Mouse (Mus musculus) kidney, embryonic 15.5 days (tissue): ENCODE data around the gene Fam193a. TPM values are rescaled to one million over a fixed set of nuclear protein-coding genes. Genes with fewer than 3 reads are reported as not detected.

Experiments
- ATAC-seq: fragments of 200-750 bp; cut with Nextera tagmentation; replicated peaks from 2 replicates; pipeline ENCODE4 v1.8.0; 2017; ENCODE audit warnings: moderate TSS enrichment; ENCODE audit not compliant: low FRiP score
- H3K27ac ChIP-seq: fragments of 300-500 bp; sonication (generic); 2 replicates; pipeline ENCODE4 v1.5.1; 2015; ENCODE audit warnings: mild to moderate bottlenecking, inconsistent platforms
- H3K27me3 ChIP-seq: fragments of 300-500 bp; sonication (generic); 2 replicates; pipeline ENCODE4 v1.6.1; 2015; ENCODE audit warnings: inconsistent platforms
- H3K36me3 ChIP-seq: fragments of 300-500 bp; sonication (generic); 2 replicates; pipeline ENCODE4 v1.6.1; 2015; ENCODE audit warnings: inconsistent platforms
- H3K4me1 ChIP-seq: fragments of 300-500 bp; sonication (generic); 2 replicates; pipeline ENCODE4 v1.6.1; 2015; ENCODE audit warnings: inconsistent platforms
- H3K4me2 ChIP-seq: fragments of 300-500 bp; sonication (generic); 2 replicates; pipeline ENCODE4 v1.6.1; 2015; ENCODE audit warnings: moderate library complexity, mild to moderate bottlenecking, inconsistent platforms
- H3K4me3 ChIP-seq: fragments of 300-500 bp; sonication (generic); replicated peaks from 2 replicates; pipeline ENCODE4 v1.5.1; 2015; ENCODE audit warnings: mild to moderate bottlenecking, inconsistent platforms
- H3K9ac ChIP-seq: fragments of 300-500 bp; sonication (generic); 2 replicates; pipeline ENCODE4 v1.6.1; 2015; ENCODE audit warnings: mild to moderate bottlenecking, inconsistent platforms
- H3K9me3 ChIP-seq: fragments of 300-500 bp; sonication (generic); replicated peaks from 2 replicates; pipeline ENCODE4 v1.6.1; 2016; ENCODE audit warnings: inconsistent platforms
- WGBS: fragments of 180-500 bp; shearing (Covaris S2); methylation state at CpG from one replicate; pipeline ENCODE4 v1.1.7; 2015; ENCODE audit warnings: mixed read lengths; 5-methylcytosine and 5-hydroxymethylcytosine counted together
- polyA plus RNA-seq: library from polyadenylated mRNA; unstranded; fragments of >200 nt; fragmentation: Nextera tagmentation; extraction: Ambion mirVana; gene quantifications from 2 replicates; pipeline ENCODE4 v1.2.1, GENCODE M21; 2015

The Fam193a gene
- polyA plus RNA-seq, 1 experiment from 2014 or later: 13.0 TPM

DNA sequence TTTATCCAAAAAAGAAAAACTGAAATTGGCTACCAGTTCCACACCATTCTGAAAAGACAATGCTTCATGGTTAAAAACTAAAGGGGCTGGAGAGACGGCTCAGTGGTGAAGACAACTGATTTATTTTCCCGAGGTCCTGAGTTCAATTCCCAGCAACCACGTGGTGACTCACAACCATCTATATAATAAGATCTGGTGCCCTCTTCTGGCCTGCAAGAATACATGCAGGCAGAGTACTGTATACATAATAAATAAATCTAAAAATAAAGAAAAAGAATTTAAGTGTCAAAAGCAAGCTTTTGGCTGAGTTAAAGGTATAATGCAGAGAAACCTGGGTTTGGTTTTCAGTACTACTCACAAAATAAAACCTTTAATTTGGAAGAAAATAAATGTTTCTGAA lies 111.2 kb downstream of the Fam193a start:
- H3K9ac ChIP-seq: no peak overlapping the region
- no peaks in the 10 kb centered on the region for H3K9me3 ChIP-seq
- no peak overlapping the region for H3K4me2 ChIP-seq
- no peak overlapping the region for H3K27ac ChIP-seq
- peaks cover 89% of the 10 kb centered on the region for H3K36me3 ChIP-seq
- no peaks in the 10 kb centered on the region for H3K27me3 ChIP-seq
- 70% methylated on average over 3 of the region's 3 CpGs for WGBS
- no peak for ATAC-seq
- no peaks in the 10 kb centered on the region for H3K4me1 ChIP-seq
- no peak overlapping the region for H3K4me3 ChIP-seq

DNA sequence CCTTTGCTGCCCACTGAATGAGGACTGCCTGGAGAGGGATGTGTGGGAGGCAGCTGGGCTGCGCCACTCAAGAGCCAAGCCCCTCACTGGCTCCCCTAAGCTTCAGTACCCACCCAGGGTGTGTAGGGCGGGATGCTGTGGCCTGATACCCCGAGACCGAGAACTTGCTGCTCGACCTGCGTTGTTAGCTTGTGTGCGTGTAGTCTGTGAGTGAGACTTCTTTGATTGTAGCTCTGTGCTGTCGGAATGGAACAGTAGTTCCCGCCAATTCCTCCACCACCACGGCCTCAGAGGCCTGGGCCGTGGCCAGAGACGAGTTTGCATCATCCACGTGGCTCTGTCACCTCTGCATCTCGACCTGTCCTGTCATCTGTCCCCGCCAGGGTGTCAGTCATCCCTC lies 116.0 kb downstream of the Fam193a start:
- no peak overlapping the region for H3K4me2 ChIP-seq
- no peak for ATAC-seq
- no peaks in the 10 kb centered on the region for H3K27me3 ChIP-seq
- no peak overlapping the region for H3K27ac ChIP-seq
- no peaks in the 10 kb centered on the region for H3K9me3 ChIP-seq
- peaks cover 57% of the 10 kb centered on the region for H3K36me3 ChIP-seq
- peaks cover 8% of the 10 kb centered on the region for H3K4me1 ChIP-seq
- no peak overlapping the region for H3K9ac ChIP-seq
- H3K4me3 ChIP-seq: no peak overlapping the region
- 93% methylated on average over 15 of the region's 15 CpGs for WGBS

DNA sequence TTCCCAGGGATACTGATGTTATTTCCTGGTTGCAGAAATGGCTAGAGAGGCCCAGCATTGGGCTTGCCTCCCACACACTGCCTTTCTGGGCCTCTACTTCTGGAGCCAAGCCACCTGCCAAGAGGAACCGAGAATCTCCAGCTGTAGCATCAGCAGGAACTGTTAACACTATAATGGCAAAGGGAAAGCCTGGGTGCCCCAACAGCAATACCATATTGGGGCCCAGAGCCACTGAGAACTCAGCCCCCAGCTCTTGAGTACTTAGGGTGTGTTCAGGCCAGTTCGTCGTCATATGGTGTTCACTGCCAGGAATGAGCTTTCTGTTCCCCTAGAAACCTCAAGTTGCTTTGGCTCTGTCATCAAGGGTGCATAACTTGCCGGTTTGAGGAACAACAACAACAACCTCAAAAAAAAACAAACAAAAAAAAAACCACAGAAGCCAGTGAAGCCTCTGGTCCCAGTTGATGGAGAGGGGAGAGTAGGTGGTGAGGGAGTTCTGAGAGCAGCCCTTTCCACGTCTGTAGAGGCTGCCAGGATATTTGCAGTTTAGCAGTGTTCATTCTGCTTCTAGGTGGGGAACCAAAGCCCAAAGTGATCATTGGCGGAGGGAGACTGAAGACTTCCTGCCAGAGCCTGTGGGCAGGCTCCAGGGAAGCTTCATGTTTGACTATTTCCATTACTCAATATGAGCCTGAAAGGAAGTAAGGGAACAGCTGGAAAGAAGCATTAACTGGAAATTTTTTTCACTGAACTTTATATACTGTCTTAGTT lies 117.8 kb downstream of the Fam193a start:
- 65% methylated on average over 6 of the region's 6 CpGs for WGBS
- Histone ChIP-seq H3K9ac (no peak overlapping the region), H3K4me2 (no peak overlapping the region), H3K27ac (no peak overlapping the region), H3K36me3 (peaks cover 41% of the 10 kb centered on the region), H3K9me3 (no peaks in the 10 kb centered on the region), H3K4me3 (no peak overlapping the region), H3K4me1 (peaks cover 8% of the 10 kb centered on the region), H3K27me3 (no peaks in the 10 kb centered on the region)
- no peak for ATAC-seq

DNA sequence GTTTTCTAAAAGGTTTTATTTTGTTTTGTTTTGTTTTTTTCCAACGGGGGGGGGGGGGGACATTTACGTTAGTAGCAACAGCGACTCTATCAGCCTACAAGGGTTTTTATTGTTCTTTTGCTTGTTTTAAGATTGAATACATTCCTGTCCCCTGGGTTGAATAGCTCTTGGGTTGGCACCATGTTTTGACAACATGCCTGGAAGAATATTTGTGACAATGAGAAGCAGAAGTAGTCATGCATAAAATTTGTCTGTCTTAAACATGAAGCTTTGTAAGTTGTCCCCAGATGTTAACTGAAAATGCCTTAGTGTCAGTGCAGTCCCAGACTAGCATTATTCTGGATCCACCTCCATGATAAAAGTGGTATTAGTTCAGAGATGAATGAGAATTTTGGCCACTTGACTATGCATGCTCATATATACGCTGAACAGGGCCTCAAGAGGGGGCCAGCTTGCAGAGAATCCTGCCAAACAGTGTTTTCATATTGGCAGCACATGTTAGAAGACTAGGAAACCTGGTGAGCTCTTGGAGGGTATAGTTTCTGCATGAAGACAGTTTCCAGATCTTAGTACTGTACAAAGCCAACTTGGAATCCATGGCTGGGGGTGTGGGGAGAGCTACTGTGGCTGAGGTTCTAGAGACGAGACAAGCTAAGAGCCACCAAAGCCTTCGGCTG lies 119.1 kb downstream of the Fam193a start:
- Histone ChIP-seq H3K9me3 (no peaks in the 10 kb centered on the region), H3K27me3 (no peaks in the 10 kb centered on the region), H3K4me1 (peaks cover 8% of the 10 kb centered on the region), H3K27ac (no peak overlapping the region), H3K36me3 (peaks cover 31% of the 10 kb centered on the region), H3K9ac (no peak overlapping the region), H3K4me3 (no peak overlapping the region), H3K4me2 (no peak overlapping the region)
- ATAC-seq: no peak
- WGBS: 70% methylated on average over 6 of the region's 6 CpGs

DNA sequence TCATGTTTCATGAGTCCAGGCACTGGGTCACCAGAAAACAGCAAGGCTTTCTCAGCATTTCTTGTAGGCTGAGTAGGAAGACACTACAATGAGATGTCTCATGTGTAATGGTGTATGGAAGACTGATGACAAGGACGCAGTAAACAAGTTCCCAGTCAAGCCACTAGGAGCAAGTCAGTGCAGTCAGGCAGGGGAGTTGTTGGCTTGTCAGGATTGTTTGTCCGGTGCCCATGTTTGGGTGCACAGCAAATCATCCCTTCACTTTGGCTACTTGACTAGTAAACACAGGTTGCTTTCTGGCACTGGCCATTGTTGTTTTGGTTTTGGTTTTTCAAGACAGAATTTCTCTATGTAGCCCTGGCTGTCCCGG lies 119.7 kb downstream of the Fam193a start:
- ATAC-seq: no peak
- H3K36me3 ChIP-seq: peaks cover 28% of the 10 kb centered on the region
- no peak overlapping the region for H3K4me2 ChIP-seq
- H3K27ac ChIP-seq: no peak overlapping the region
- H3K9ac ChIP-seq: no peak overlapping the region
- no peaks in the 10 kb centered on the region for H3K27me3 ChIP-seq
- H3K4me1 ChIP-seq: peaks cover 8% of the 10 kb centered on the region
- H3K4me3 ChIP-seq: no peak overlapping the region
- no peaks in the 10 kb centered on the region for H3K9me3 ChIP-seq
- 67% methylated on average over 3 of the region's 3 CpGs for WGBS

DNA sequence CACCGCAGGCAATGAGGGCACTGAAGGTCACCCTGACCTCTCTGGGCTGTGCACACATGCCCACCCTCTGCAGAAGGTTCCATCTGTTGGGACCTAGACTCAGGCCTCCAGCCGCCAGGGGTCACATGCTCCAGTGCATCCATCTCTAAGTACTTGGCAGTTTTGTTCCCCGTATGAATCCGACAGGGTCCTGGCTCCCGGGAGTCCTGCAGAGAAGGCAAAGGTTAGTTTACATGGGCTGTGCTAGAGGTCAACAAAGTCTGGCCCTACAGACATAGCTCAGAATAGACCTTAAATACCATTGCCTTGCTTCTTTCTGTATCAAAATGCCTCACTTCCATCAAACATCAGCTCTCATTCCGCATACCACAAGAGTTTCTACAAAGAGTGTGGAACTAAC lies 127.0 kb downstream of the Fam193a start:
- no peaks in the 10 kb centered on the region for H3K4me1 ChIP-seq
- H3K9ac ChIP-seq: no peak overlapping the region
- no peaks in the 10 kb centered on the region for H3K9me3 ChIP-seq
- H3K4me3 ChIP-seq: no peak overlapping the region
- no peak overlapping the region for H3K4me2 ChIP-seq
- H3K27me3 ChIP-seq: no peaks in the 10 kb centered on the region
- 61% methylated on average over 6 of the region's 6 CpGs for WGBS
- H3K36me3 ChIP-seq: peaks cover 17% of the 10 kb centered on the region
- no peak for ATAC-seq
- no peak overlapping the region for H3K27ac ChIP-seq

DNA sequence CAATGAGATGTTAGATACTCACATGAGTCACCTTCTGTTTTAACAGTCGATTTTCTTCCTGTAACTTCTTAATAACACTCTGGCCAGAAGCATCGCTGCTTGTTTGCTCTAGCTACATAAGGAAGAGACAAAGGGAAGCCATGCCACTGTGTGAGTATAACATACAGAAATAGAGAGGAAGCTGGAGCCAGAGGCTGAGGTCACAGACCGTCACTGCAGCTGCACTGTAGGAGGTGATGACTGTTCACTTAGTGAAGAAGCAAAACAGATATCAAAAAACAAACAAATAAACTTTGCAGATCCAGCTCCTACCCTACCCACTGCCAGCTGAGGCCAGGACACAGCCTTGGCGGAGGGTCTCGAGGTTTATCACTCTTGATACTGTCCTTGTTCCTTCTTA lies 131.2 kb downstream of the Fam193a start:
- ATAC-seq: no peak
- H3K27me3 ChIP-seq: no peaks in the 10 kb centered on the region

DNA sequence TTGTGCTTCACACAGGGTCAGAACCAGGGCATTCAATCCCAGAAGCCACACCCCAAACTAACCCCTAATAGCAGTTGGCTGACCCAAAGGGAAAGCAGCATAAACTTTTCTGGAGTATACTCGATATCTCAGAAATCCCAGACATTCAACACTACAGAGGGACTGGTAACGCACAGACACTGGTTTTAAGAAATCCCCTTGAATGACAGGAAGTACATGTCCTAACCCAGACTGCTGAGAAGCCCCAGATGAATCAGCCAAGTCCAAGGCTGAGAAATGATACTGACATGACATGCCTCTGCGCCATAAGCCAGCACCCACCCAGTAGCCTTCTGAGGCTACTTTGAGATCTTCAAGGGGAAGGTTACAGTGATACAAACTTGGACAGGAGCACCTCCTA lies 131.9 kb downstream of the Fam193a start:
- 79% methylated on average over 3 of the region's 3 CpGs for WGBS
- H3K36me3 ChIP-seq: peaks cover 29% of the 10 kb centered on the region

More for the DNA sequence above, 131.2 kb downstream of the Fam193a start:
- H3K27ac ChIP-seq: no peak overlapping the region
- peaks cover 29% of the 10 kb centered on the region for H3K36me3 ChIP-seq
- H3K4me3 ChIP-seq: no peak overlapping the region
- no peaks in the 10 kb centered on the region for H3K9me3 ChIP-seq
- H3K9ac ChIP-seq: no peak overlapping the region
- WGBS: 60% methylated on average over 5 of the region's 5 CpGs
- no peaks in the 10 kb centered on the region for H3K4me1 ChIP-seq
- H3K4me2 ChIP-seq: no peak overlapping the region

DNA sequence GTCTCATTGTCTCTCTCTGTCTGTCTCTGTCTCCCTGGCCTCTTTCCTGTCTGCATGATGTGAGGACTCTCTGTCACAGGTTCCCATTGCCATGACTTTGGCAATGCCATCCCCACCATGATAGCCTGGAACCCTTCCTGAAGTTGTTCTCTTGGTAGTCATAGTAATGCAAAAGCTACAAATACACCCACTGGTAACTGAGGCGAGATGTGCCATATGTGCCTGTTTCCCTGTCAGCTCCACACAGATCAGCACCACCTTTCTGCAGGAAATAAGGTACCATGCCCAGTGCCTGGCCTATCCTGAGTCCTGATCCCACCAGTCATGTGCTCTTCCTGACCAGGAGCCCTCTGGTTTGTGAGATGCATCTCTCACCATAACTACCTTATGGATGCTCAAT lies 132.7 kb downstream of the Fam193a start:
- ATAC-seq: no peak
- 90% methylated on average over 1 of the region's 1 CpGs for WGBS

More for the DNA sequence above, 131.9 kb downstream of the Fam193a start:
- Histone ChIP-seq H3K4me3 (no peak overlapping the region), H3K9me3 (no peaks in the 10 kb centered on the region), H3K27ac (no peak overlapping the region), H3K27me3 (no peaks in the 10 kb centered on the region), H3K9ac (no peak overlapping the region), H3K4me1 (no peaks in the 10 kb centered on the region), H3K4me2 (no peak overlapping the region)
- no peak for ATAC-seq

DNA sequence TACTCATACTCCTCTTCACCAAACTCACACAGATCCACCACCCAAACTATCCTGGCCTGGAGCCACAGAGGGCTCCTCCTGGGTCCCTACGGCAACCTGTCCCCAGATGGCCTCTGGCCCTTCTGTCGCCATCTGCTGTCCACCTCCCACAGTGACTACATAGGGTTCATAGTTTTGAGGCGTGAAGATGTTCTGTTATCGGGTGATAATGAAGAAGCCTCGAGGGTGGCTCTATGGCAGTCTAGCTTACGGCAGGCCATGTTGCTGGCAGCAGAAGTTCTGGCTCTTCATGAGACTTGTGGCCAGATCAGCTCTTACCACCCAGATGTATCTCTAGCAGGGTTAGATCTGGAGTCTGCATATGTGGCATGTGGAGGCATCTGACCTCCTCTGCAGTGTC lies 133.1 kb downstream of the Fam193a start:
- H3K9ac ChIP-seq: no peak overlapping the region
- no peaks in the 10 kb centered on the region for H3K9me3 ChIP-seq
- H3K4me2 ChIP-seq: no peak overlapping the region
- no peak overlapping the region for H3K27ac ChIP-seq
- peaks cover 29% of the 10 kb centered on the region for H3K36me3 ChIP-seq
- no peaks in the 10 kb centered on the region for H3K4me1 ChIP-seq
- no peak overlapping the region for H3K4me3 ChIP-seq
- WGBS: 87% methylated on average over 6 of the region's 6 CpGs
- no peak for ATAC-seq
- no peaks in the 10 kb centered on the region for H3K27me3 ChIP-seq

More for the DNA sequence above, 132.7 kb downstream of the Fam193a start:
- Histone ChIP-seq H3K36me3 (peaks cover 29% of the 10 kb centered on the region), H3K4me2 (no peak overlapping the region), H3K27ac (no peak overlapping the region), H3K4me3 (no peak overlapping the region), H3K9me3 (no peaks in the 10 kb centered on the region), H3K4me1 (no peaks in the 10 kb centered on the region), H3K9ac (no peak overlapping the region), H3K27me3 (no peaks in the 10 kb centered on the region)

DNA sequence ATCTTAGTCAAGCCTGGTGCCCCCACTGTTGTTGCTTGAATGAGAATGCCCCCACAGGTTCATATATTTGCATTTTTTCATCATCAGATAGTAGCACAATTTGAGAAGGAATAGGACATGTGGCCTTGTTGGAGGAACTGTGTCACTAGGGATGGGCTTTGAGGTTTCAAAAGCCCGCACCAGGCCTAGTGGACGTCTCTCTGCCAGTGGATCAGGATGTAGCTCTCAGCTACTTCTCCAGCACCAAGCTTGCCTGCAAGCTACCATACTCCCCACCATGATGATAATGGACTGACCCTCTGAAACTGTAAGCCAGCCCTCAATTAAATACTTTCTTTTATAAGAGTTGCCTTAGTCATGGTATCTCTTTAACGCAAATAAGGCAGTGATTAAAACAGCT lies 142.8 kb downstream of the Fam193a start:
- no peaks in the 10 kb centered on the region for H3K9me3 ChIP-seq
- H3K27me3 ChIP-seq: no peaks in the 10 kb centered on the region
- WGBS: 86% methylated on average over 3 of the region's 3 CpGs
- peak overlapping the region; percentile 98; the same call in 1 of the 2 replicates for H3K4me2 ChIP-seq
- no peak for ATAC-seq
- H3K4me1 ChIP-seq: peaks cover 15% of the 10 kb centered on the region
- no peaks in the 10 kb centered on the region for H3K36me3 ChIP-seq
- no peak overlapping the region for H3K9ac ChIP-seq
- peak overlapping the region; percentile 85; the same call in 1 of the 2 replicates for H3K4me3 ChIP-seq
- H3K27ac ChIP-seq: no peak overlapping the region

DNA sequence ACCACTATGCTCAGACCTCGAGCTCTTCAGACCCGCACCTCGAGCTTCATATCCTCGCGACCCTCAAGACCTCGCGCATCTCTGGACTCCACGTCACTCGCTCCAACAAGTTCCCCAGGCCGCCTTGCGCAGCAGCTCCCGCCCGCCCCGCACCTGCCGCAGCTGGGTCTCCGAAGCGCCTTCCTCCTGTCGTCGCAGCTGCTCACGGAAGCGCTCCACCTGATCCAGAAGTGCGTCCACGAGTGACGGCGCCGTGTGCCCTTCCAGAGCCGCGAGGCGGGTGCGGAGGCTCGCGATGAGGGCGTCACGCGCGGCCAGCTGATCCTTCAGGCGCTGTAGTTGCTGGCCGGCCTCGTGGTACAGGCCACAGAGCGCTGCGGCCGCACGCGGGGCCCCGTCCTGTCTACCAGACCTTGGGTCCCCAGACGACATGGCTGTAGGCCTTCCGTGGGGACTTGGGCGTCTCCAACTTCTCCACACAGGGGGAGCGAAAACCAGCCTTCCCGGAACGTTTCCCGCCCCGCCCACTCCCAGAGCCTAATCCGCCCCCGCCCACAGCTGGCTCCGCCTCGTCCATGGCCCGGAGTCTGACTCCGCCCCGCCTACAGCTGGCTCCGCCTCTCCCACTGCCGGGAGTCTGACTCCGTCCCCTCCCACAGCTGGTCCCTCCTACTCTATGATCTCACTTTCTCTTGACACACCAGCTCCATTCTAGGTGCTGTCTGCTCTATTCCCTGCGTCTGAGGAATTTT lies 143.9 kb downstream of the Fam193a start, which contains the start of gene Tnip2:
TSS of gene Tnip2 (minus strand) at position 526 of the 752 bp plus-strand sequence.
- peak within 1 kb of the TSS; percentile 58 for H3K27ac ChIP-seq
- no peaks in the 10 kb centered on the region for H3K27me3 ChIP-seq
- under 1% methylated on average over 64 of the region's 64 CpGs for WGBS
- H3K36me3 ChIP-seq: no peaks in the 10 kb centered on the region
- H3K4me1 ChIP-seq: peaks cover 15% of the 10 kb centered on the region
- peak within 1 kb of the TSS; percentile 98 for H3K4me2 ChIP-seq
- no peaks in the 10 kb centered on the region for H3K9me3 ChIP-seq
- H3K4me3 ChIP-seq: peak within 1 kb of the TSS; percentile 85
- peak; percentile 97 for ATAC-seq
- H3K9ac ChIP-seq: peak within 1 kb of the TSS; percentile 81
